Mouse (Mus musculus): Measurements from ENCODE around the gene Arhgef26. TPM values are rescaled to one million over a fixed set of nuclear protein-coding genes. Genes with fewer than 3 reads are reported as not detected.

The Arhgef26 gene
- not detected in 2 replicates for total RNA-seq (2014; fragmentation: Nextera tagmentation)
- 0.16 and 0.35 TPM in 2 replicates for total RNA-seq (2017)
- polyA plus RNA-seq (2012): not detected in 2 replicates

DNA sequence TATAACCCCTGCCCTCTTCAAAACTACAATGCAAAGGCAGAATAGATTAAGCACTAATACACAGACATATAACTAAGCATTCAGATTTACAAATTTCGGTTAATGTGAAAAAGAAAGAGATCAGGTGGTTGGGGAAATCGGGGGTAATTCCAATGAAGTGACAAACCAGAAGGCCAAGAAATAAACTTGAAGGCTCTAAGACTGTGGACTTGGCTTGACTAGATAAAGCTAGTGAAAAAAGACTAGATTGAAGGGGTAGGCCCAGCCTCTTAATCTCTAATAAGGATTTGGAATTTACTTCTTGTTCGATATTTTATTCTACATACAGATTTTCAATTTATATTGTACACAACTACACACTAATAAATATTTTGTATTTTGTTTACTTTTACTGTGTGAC, at the start of gene Arhgef26:
Arhgef26 (plus strand) TSS at position 301 of the 400 bp plus-strand sequence.
- ATAC-seq (ENCODE audit: extremely low read depth, insufficient number of reproducible peaks, low FRiP score, poor library complexity, severe bottlenecking) (no peak), DNase-seq (ENCODE audit: low spot score) (no peak)
- Histone ChIP-seq H3K4me1 (ENCODE audit: insufficient read depth, low read depth, low read length) (no peaks in the 10 kb centered on the region), H3K4me3 (ENCODE audit: low read depth, low read length) (no peak within 1 kb of the TSS), H3K36me3 (replicated peaks) (no peaks in the 10 kb centered on the region), H3K9me3 (replicated peaks) (peaks cover 14% of the 10 kb centered on the region), H3K27me3 (ENCODE audit: insufficient read depth, low read length) (no peaks in the 10 kb centered on the region; the same call in 1 of the 2 replicates)
- TF ChIP-seq POLR2AphosphoS5 (IDR thresholded peaks at IDR 0.05; ENCODE audit: insufficient replicate concordance, low read depth, low read length) (no peak), GATA1 (IDR thresholded peaks at IDR 0.05; ENCODE audit: borderline replicate concordance, low read length) (no peak), TAL1 (conservative IDR thresholded peaks at IDR 0.05; ENCODE audit: low read depth, low read length) (no peak), GATA2 (IDR thresholded peaks at IDR 0.05; ENCODE audit: borderline replicate concordance, low read depth, low read length) (no peak), CTCF (IDR thresholded peaks at IDR 0.05; ENCODE audit: low read depth, low read length) (no peak)

DNA sequence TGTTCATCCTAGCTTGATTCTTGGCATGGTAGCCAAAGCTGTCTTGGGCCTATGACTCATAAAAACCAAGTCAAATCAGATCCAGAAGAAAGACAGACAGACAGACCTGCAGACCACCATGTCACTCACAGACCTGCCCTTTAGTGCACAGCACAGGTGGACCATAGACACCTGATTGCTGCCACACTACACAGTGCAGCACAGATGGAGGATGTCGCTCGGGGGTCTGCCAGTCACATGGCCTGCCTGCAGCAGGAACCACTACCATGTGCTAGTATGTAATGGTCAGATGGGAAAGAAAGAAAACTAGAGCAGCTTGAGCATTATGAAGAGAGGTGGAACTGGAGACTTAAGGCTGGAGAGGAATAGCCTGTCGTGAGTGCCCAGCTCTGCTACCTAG, 27.7 kb upstream of the Arhgef26 start:
- ATAC-seq (ENCODE audit: extremely low read depth, insufficient number of reproducible peaks, low FRiP score, poor library complexity, severe bottlenecking): no peak
- Histone ChIP-seq H3K4me3 (ENCODE audit: low read depth, low read length) (no peak overlapping the region), H3K36me3 (replicated peaks) (no peaks in the 10 kb centered on the region), H3K9me3 (replicated peaks) (no peaks in the 10 kb centered on the region), H3K4me1 (ENCODE audit: insufficient read depth, low read depth, low read length) (no peaks in the 10 kb centered on the region), H3K27me3 (ENCODE audit: insufficient read depth, low read length) (no peaks in the 10 kb centered on the region)
- DNase-seq (ENCODE audit: low spot score): no peak
- no peak for TF ChIP-seq GATA1 (IDR thresholded peaks at IDR 0.05; ENCODE audit: borderline replicate concordance, low read length)
- no peak for TF ChIP-seq GATA2 (IDR thresholded peaks at IDR 0.05; ENCODE audit: borderline replicate concordance, low read depth, low read length)
- no peak for TF ChIP-seq POLR2AphosphoS5 (IDR thresholded peaks at IDR 0.05; ENCODE audit: insufficient replicate concordance, low read depth, low read length)
- TF ChIP-seq TAL1 (conservative IDR thresholded peaks at IDR 0.05; ENCODE audit: low read depth, low read length): no peak
- no peak for TF ChIP-seq CTCF (IDR thresholded peaks at IDR 0.05; ENCODE audit: low read depth, low read length)

DNA sequence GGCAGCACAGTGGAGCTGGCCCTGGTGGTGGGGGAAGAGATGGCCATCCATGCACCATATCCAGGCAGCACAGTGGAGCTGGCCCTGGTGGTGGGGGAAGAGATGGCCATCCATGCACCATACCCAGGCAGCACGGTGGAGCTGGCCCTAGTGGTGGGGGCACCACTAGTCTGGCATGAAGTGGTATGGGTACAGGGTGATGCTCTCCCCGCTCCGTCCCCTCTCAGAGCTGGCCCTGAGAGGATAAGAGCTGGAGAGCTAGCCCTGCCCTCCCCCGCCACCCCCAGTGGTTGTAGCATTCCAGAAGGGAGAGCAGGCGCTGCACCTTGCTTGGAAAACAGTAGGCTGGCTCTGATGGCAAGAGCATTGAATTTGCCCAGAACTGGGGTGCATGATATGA, 26.9 kb upstream of the Arhgef26 start:
- H3K9me3 ChIP-seq (replicated peaks): no peaks in the 10 kb centered on the region
- TF ChIP-seq CTCF (IDR thresholded peaks at IDR 0.05; ENCODE audit: low read depth, low read length) (no peak), GATA2 (IDR thresholded peaks at IDR 0.05; ENCODE audit: borderline replicate concordance, low read depth, low read length) (no peak), GATA1 (IDR thresholded peaks at IDR 0.05; ENCODE audit: borderline replicate concordance, low read length) (no peak), POLR2AphosphoS5 (IDR thresholded peaks at IDR 0.05; ENCODE audit: insufficient replicate concordance, low read depth, low read length) (no peak), TAL1 (conservative IDR thresholded peaks at IDR 0.05; ENCODE audit: low read depth, low read length) (no peak)
- no peak overlapping the region for H3K4me3 ChIP-seq (ENCODE audit: low read depth, low read length)
- ATAC-seq (ENCODE audit: extremely low read depth, insufficient number of reproducible peaks, low FRiP score, poor library complexity, severe bottlenecking) (no peak), DNase-seq (ENCODE audit: low spot score) (no peak)
- H3K36me3 ChIP-seq (replicated peaks): no peaks in the 10 kb centered on the region
- H3K27me3 ChIP-seq (ENCODE audit: insufficient read depth, low read length): no peaks in the 10 kb centered on the region
- H3K4me1 ChIP-seq (ENCODE audit: insufficient read depth, low read depth, low read length): no peaks in the 10 kb centered on the region

DNA sequence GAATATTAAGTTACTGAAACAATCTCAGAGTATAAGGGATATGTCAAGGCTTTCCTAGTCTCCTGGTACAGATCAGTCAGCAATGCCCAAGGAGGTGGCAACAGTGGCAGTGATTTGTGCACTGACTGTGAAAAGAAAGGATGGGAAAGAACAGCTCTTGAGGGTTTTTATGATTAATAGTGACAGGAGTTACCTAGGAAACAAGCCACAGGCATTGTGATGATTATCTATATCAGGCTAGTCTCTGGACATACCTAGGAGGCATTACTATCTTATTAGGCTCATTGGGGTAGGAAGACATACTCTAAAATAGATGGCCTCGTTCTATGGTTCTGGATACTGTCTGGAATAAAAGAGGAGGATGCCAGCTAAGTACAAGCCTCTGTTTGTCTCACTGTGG, 13.4 kb upstream of the Arhgef26 start:
- DNase-seq (ENCODE audit: low spot score): no peak
- Histone ChIP-seq H3K27me3 (ENCODE audit: insufficient read depth, low read length) (no peaks in the 10 kb centered on the region), H3K9me3 (replicated peaks) (no peaks in the 10 kb centered on the region), H3K4me3 (ENCODE audit: low read depth, low read length) (no peak overlapping the region), H3K4me1 (ENCODE audit: insufficient read depth, low read depth, low read length) (no peaks in the 10 kb centered on the region), H3K36me3 (replicated peaks) (no peaks in the 10 kb centered on the region)
- TF ChIP-seq POLR2AphosphoS5 (IDR thresholded peaks at IDR 0.05; ENCODE audit: insufficient replicate concordance, low read depth, low read length) (no peak), CTCF (IDR thresholded peaks at IDR 0.05; ENCODE audit: low read depth, low read length) (no peak), GATA2 (IDR thresholded peaks at IDR 0.05; ENCODE audit: borderline replicate concordance, low read depth, low read length) (no peak), GATA1 (IDR thresholded peaks at IDR 0.05; ENCODE audit: borderline replicate concordance, low read length) (no peak), TAL1 (conservative IDR thresholded peaks at IDR 0.05; ENCODE audit: low read depth, low read length) (no peak)
- no peak for ATAC-seq (ENCODE audit: extremely low read depth, insufficient number of reproducible peaks, low FRiP score, poor library complexity, severe bottlenecking)

DNA sequence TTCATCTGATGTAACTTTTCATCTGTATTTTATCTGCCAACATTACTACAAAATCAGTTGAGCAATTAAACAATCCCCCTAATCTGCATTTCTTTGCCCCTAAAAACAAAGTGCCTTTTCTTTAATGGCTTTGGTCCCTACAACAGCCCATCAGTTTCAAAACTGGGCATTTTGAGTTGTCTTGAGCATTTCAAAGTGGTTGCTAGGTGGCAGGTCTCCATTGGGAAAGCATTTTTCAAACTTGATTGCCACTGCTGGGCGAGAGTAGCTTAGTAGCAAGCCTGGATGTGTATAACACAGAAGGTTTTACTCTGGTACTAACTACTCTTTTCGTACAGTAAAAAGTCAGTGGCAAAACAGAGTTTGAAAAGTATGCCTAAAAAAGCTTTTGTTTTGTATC, 10.2 kb upstream of the Arhgef26 start:
- Histone ChIP-seq H3K9me3 (replicated peaks) (no peaks in the 10 kb centered on the region), H3K4me1 (ENCODE audit: insufficient read depth, low read depth, low read length) (no peaks in the 10 kb centered on the region), H3K27me3 (ENCODE audit: insufficient read depth, low read length) (no peaks in the 10 kb centered on the region), H3K4me3 (ENCODE audit: low read depth, low read length) (no peak overlapping the region), H3K36me3 (replicated peaks) (no peaks in the 10 kb centered on the region)
- DNase-seq (ENCODE audit: low spot score) (no peak), ATAC-seq (ENCODE audit: extremely low read depth, insufficient number of reproducible peaks, low FRiP score, poor library complexity, severe bottlenecking) (no peak)
- TF ChIP-seq POLR2AphosphoS5 (IDR thresholded peaks at IDR 0.05; ENCODE audit: insufficient replicate concordance, low read depth, low read length) (no peak), GATA2 (IDR thresholded peaks at IDR 0.05; ENCODE audit: borderline replicate concordance, low read depth, low read length) (no peak)

DNA sequence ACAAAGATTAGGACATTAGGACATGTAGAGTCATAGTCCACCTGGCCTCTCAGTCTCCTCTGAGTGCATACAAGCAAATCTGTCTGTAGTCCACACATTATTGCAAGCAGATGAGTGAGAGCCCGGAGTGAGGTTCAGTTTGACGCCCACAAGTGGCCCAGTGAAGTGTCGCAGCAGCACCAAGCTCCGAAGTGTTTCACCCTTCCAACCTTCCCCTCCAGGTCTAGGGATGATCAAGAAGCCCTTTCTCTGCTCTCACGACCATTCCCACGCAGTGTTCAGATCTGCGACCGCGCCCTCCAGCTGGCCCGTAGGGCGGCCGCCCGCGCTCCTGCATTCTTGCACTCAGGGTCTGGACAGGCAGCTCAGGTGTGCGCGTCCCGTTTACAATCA, 313 bp downstream of the Arhgef26 start:
- ATAC-seq (ENCODE audit: extremely low read depth, insufficient number of reproducible peaks, low FRiP score, poor library complexity, severe bottlenecking): no peak
- DNase-seq (ENCODE audit: low spot score): no peak
- Histone ChIP-seq H3K36me3 (replicated peaks) (no peaks in the 10 kb centered on the region), H3K4me1 (ENCODE audit: insufficient read depth, low read depth, low read length) (no peaks in the 10 kb centered on the region), H3K9me3 (replicated peaks) (peaks cover 14% of the 10 kb centered on the region), H3K27me3 (ENCODE audit: insufficient read depth, low read length) (no peaks in the 10 kb centered on the region; the same call in 1 of the 2 replicates), H3K4me3 (ENCODE audit: low read depth, low read length) (no peak overlapping the region)
- TF ChIP-seq GATA1 (IDR thresholded peaks at IDR 0.05; ENCODE audit: borderline replicate concordance, low read length) (no peak), POLR2AphosphoS5 (IDR thresholded peaks at IDR 0.05; ENCODE audit: insufficient replicate concordance, low read depth, low read length) (no peak), TAL1 (conservative IDR thresholded peaks at IDR 0.05; ENCODE audit: low read depth, low read length) (no peak)

All from G1E (cell line).